Mouse (Mus musculus) intestine, embryonic 14.5 days (tissue): ENCODE measurements at regions not wholly inside any gene's neighbourhood (a gene's known extent, or its start where the extent isn't known, plus 50 kb on each side); places are given as distances from the start of the nearest gene placed in this dataset.

ENCODE experiments used
- ATAC-seq: fragments of 200-750 bp; cut with Nextera tagmentation; replicated peaks from 2 replicates; pipeline ENCODE4 v1.8.0; 2017; ENCODE audit warnings: low read depth, moderate number of reproducible peaks, moderate TSS enrichment, moderate library complexity; ENCODE audit not compliant: low FRiP score, low TSS enrichment
- DNase-seq: peaks from one replicate; pipeline ENCODE4 v3.0.0-alpha.2; 2018; ENCODE audit warnings: low spot score
- H3K27ac ChIP-seq: fragments of 300-500 bp; sonication (generic); 2 replicates; pipeline ENCODE4 v1.5.1; 2014; ENCODE audit warnings: low read depth, mild to moderate bottlenecking, control low read depth
- H3K27me3 ChIP-seq: fragments of 300-500 bp; sonication (generic); replicated peaks from 2 replicates; pipeline ENCODE4 v1.6.1; 2014; ENCODE audit warnings: low read length, control low read depth; ENCODE audit not compliant: control insufficient read depth, insufficient read depth
- H3K36me3 ChIP-seq: fragments of 300-500 bp; sonication (generic); 2 replicates; pipeline ENCODE4 v1.6.1; 2014; ENCODE audit warnings: low read length, control low read depth; ENCODE audit not compliant: control insufficient read depth, insufficient read depth
- H3K4me1 ChIP-seq: fragments of 300-500 bp; sonication (generic); replicated peaks from 2 replicates; pipeline ENCODE4 v1.6.1; 2014; ENCODE audit warnings: low read length, control low read depth, mixed read lengths; ENCODE audit not compliant: control insufficient read depth, insufficient read depth
- H3K4me2 ChIP-seq: fragments of 300-500 bp; sonication (generic); 2 replicates; pipeline ENCODE4 v1.6.1; 2014; ENCODE audit warnings: low read length
- H3K4me3 ChIP-seq: fragments of 300-500 bp; sonication (generic); 2 replicates; pipeline ENCODE4 v1.5.1; 2014; ENCODE audit warnings: low read depth, low read length, control low read depth, mixed read lengths
- H3K9ac ChIP-seq: fragments of 300-500 bp; sonication (generic); 2 replicates; pipeline ENCODE4 v1.6.1; 2014; ENCODE audit warnings: mild to moderate bottlenecking, low read length
- H3K9me3 ChIP-seq: fragments of 300-500 bp; sonication (generic); 2 replicates; pipeline ENCODE4 v1.6.1; 2016; ENCODE audit warnings: low read length, control low read depth; ENCODE audit not compliant: control insufficient read depth
- WGBS: fragments of 180-500 bp; shearing (Covaris S2); extraction: QIAGEN DNeasy Blood & Tissue Kit; methylation state at CpG from one replicate; pipeline ENCODE4 v1.1.7; 2014; 5-methylcytosine and 5-hydroxymethylcytosine counted together

DNA sequence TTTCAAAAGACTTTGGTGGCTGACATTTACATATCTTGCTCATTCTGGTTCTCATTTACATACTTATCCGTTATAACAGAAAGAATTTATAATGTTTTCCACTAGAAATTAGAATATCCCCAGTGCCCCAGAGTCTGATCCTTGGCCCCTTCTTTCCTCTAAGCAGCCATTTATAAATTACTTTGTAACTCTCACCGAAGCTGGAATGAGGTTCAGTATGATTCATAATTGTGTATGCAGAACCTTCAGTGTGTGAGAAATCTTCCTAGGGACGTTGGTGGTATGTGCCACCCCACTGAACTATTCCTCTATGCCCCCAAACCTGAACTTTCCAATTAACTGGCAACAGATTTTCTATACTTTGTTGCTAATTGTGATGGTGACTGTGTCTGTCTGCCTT is 104.7 kb downstream of the Gm5447 start:
- H3K27me3 ChIP-seq, result peaks cover 8% of the 10 kb centered on the region
- 56% methylated on average over 3 of the region's 3 CpGs for WGBS
- ATAC-seq, result no peak

GRCm38 (mm10) chr13:31080215-31080614 is 106.2 kb downstream of the Gm5447 start:
- Histone ChIP-seq H3K36me3 (no peaks in the 10 kb centered on the region), H3K27ac (no peak overlapping the region), H3K9ac (no peak overlapping the region), H3K4me1 (no peaks in the 10 kb centered on the region; the same call in 1 of the 2 replicates), H3K9me3 (no peaks in the 10 kb centered on the region), H3K4me3 (no peak overlapping the region), H3K27me3 (peaks cover 8% of the 10 kb centered on the region), H3K4me2 (peak overlapping the region; percentile 22)
- WGBS, result 29% methylated on average over 4 of the region's 4 CpGs
- no peak for DNase-seq
- ATAC-seq, result no peak

More for the DNA sequence above, 104.7 kb downstream of the Gm5447 start:
- no peak for DNase-seq
- no peak overlapping the region for H3K27ac ChIP-seq
- no peak overlapping the region for H3K4me2 ChIP-seq
- no peak overlapping the region for H3K9ac ChIP-seq
- H3K4me1 ChIP-seq, result no peaks in the 10 kb centered on the region; the same call in 1 of the 2 replicates
- H3K4me3 ChIP-seq, result no peak overlapping the region
- no peaks in the 10 kb centered on the region for H3K36me3 ChIP-seq
- H3K9me3 ChIP-seq, result no peaks in the 10 kb centered on the region

GRCm38 (mm10) chr13:31082448-31083140 is 108.6 kb downstream of the Gm5447 start:
- H3K4me3 ChIP-seq, result no peak overlapping the region
- no peak overlapping the region for H3K9ac ChIP-seq
- no peak for ATAC-seq
- H3K4me1 ChIP-seq, result no peaks in the 10 kb centered on the region; the same call in 1 of the 2 replicates
- H3K27me3 ChIP-seq, result peaks cover 8% of the 10 kb centered on the region
- peak; percentile 82 for DNase-seq
- no peaks in the 10 kb centered on the region for H3K36me3 ChIP-seq
- WGBS, result 22% methylated on average over 13 of the region's 13 CpGs
- no peaks in the 10 kb centered on the region for H3K9me3 ChIP-seq
- H3K27ac ChIP-seq, result no peak overlapping the region
- H3K4me2 ChIP-seq, result peak overlapping the region; percentile 20; the same call in 1 of the 2 replicates

- Histone ChIP-seq H3K27me3 (no peaks in the 10 kb centered on the region), H3K4me3 (no peak overlapping the region), H3K36me3 (no peaks in the 10 kb centered on the region), H3K9ac (no peak overlapping the region), H3K4me1 (no peaks in the 10 kb centered on the region), H3K4me2 (no peak overlapping the region), H3K9me3 (no peaks in the 10 kb centered on the region), H3K27ac (no peak overlapping the region)
- 59% methylated on average over 2 of the region's 2 CpGs for WGBS
- ATAC-seq, result no peak
- DNase-seq, result no peak
Observed at GRCm38 (mm10) chr13:31101051-31101450, 127.0 kb downstream of the Gm5447 start.

DNA sequence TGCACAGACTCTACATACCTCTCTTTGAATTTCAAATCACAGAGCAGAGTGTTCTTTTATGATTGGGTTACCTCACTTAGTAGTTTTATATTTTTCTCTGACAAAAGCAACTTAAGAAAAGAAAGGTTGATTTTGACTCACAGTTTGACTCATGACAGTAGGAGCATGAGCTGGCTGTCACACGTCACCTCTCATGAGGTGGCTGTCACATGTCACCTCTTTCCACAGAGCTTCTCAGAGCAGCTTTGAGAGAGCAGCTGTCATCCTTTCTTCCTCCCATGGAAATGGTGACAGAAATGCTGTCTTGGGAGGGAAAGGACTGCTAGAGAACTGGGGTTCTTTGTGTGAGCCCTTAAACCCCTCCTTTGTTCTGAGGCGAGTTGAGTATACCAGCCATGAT is 133.4 kb downstream of the Gm5447 start:
- no peaks in the 10 kb centered on the region for H3K36me3 ChIP-seq
- 86% methylated on average over 2 of the region's 2 CpGs for WGBS
- H3K4me1 ChIP-seq, result no peaks in the 10 kb centered on the region
- no peak overlapping the region for H3K4me3 ChIP-seq
- DNase-seq (no peak), ATAC-seq (no peak)
- no peak overlapping the region for H3K4me2 ChIP-seq
- no peak overlapping the region for H3K9ac ChIP-seq
- H3K27ac ChIP-seq, result no peak overlapping the region
- H3K27me3 ChIP-seq, result no peaks in the 10 kb centered on the region
- H3K9me3 ChIP-seq, result no peaks in the 10 kb centered on the region

GRCm38 (mm10) chr13:31109231-31109630 is 135.2 kb downstream of the Gm5447 start:
- Histone ChIP-seq H3K4me1 (no peaks in the 10 kb centered on the region), H3K27ac (no peak overlapping the region), H3K27me3 (no peaks in the 10 kb centered on the region), H3K4me3 (no peak overlapping the region), H3K9ac (no peak overlapping the region), H3K9me3 (no peaks in the 10 kb centered on the region), H3K36me3 (no peaks in the 10 kb centered on the region), H3K4me2 (no peak overlapping the region)
- 77% methylated on average over 2 of the region's 2 CpGs for WGBS
- DNase-seq (no peak), ATAC-seq (no peak)

GRCm38 (mm10) chr13:31122689-31123088 is 148.7 kb downstream of the Gm5447 start:
- ATAC-seq (no peak), DNase-seq (no peak)
- no peak overlapping the region for H3K4me2 ChIP-seq
- no peaks in the 10 kb centered on the region for H3K9me3 ChIP-seq
- no peaks in the 10 kb centered on the region for H3K27me3 ChIP-seq
- H3K27ac ChIP-seq, result no peak overlapping the region
- H3K9ac ChIP-seq, result no peak overlapping the region
- H3K4me1 ChIP-seq, result no peaks in the 10 kb centered on the region
- no peak overlapping the region for H3K4me3 ChIP-seq
- H3K36me3 ChIP-seq, result no peaks in the 10 kb centered on the region
- 64% methylated on average over 2 of the region's 2 CpGs for WGBS

DNA sequence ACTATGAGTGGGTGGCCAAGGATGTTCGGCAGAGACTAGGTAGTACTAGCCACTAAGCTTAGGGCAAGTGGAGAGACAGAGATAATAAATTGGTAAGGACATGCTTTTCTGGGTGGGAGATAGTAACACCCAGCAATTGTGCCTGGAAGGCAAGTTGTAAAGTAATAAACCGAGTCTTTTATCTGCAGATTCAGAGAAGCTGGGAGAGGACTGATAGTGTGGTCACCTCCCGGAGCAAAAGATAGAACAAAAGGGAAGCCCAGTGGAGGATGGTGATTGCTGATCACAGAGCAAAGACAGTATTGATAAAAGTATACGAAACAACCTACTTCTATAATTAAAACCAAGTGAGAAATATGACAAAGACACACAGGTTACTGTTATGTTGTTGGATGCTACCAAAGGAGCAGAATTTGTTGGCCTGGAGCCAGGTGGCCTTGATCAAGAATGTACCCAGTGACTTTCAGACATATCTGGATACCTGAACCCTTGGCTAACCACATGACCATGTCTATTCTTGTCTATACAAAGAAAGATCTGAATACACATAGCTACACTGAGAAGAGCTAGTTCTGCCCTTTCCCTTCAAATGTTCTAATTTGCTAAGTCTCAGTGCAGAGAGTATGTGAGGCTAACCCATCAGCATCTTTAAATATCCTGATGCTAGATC is 150.7 kb downstream of the Gm5447 start:
- ATAC-seq (no peak), DNase-seq (no peak)
- 47% methylated on average over 4 of the region's 4 CpGs for WGBS
- Histone ChIP-seq H3K27ac (no peak overlapping the region), H3K4me2 (no peak overlapping the region), H3K9ac (no peak overlapping the region), H3K9me3 (no peaks in the 10 kb centered on the region), H3K4me1 (no peaks in the 10 kb centered on the region), H3K27me3 (no peaks in the 10 kb centered on the region), H3K36me3 (no peaks in the 10 kb centered on the region), H3K4me3 (no peak overlapping the region)

GRCm38 (mm10) chr13:31132501-31132900 is 158.5 kb downstream of the Gm5447 start:
- Histone ChIP-seq H3K27me3 (no peaks in the 10 kb centered on the region), H3K4me2 (no peak overlapping the region), H3K27ac (no peak overlapping the region), H3K36me3 (no peaks in the 10 kb centered on the region), H3K9me3 (no peaks in the 10 kb centered on the region), H3K4me1 (no peaks in the 10 kb centered on the region), H3K9ac (no peak overlapping the region), H3K4me3 (no peak overlapping the region)
- DNase-seq (no peak), ATAC-seq (no peak)
- 89% methylated on average over 5 of the region's 5 CpGs for WGBS
